Mouse (Mus musculus): ENCODE results near the gene Dtx1.

Gene Dtx1

GRCm38 (mm10) chr5:120643365-120644085, 68.2 kb downstream of the Dtx1 start:
- no peak for DNase-seq (ENCODE audit: extremely low spot score)

- DNase-seq (ENCODE audit: extremely low spot score): no peak
Measured at GRCm38 (mm10) chr5:120640094-120640493, 71.6 kb downstream of the Dtx1 start.

GRCm38 (mm10) chr5:120635633-120636032, 76.1 kb downstream of the Dtx1 start:
- no peak for DNase-seq (ENCODE audit: extremely low spot score)

GRCm38 (mm10) chr5:120634860-120635259, 76.9 kb downstream of the Dtx1 start:
- DNase-seq (ENCODE audit: extremely low spot score): no peak

DNA sequence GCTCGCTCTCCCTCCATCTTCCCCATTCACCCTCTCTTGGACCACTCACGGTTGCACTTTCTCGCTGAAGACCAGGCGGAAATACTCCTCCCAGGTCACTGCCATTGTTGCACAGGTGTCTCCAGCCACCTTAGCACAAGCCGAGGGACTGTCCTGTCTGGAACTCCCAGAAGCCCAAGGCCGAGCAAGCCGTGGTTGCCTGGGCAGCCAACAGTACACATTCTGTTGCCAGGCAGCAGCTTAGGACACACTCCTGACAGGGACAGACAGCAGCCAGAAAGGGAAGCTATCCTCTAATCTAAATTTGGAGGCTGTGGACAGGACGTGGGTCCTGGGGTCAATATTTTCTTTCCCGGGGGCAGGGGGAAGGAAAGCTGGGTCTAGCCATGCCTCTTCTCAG, 77.6 kb downstream of the Dtx1 start, which contains the start of gene Cfap73:
Gene Cfap73 (minus strand): TSS at position 105 of the 400 bp plus-strand sequence.
- DNase-seq (ENCODE audit: extremely low spot score): no peak

DNA sequence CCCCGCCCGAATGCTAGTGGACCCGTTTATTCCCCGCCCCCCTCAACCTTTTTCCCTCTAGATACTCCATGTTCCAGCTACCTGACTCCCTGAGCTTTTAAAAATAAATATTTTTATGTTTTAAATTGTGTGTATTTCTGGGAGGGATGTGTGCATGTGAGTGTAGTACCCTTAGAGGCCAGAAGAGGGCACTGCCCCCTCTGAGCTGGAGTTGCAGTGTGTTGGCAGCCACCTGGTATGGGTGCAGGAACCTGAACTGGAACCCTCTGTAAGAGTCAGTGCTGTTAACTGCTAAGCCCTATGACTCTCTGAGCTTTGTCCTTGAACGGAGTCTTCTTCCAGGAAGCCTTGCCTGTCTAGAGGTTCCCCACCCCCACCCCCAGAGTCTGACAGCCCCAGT, 79.8 kb downstream of the Dtx1 start:
- DNase-seq (ENCODE audit: extremely low spot score): no peak

- DNase-seq (ENCODE audit: extremely low spot score): no peak
Measured at GRCm38 (mm10) chr5:120631128-120631527, 80.6 kb downstream of the Dtx1 start.

Data from embryo, embryonic 9.5 days (tissue).